In genomic region chr12:32007040-32007439, GRCm38 (mm10) we compare ENCODE assay signal across 22 mouse cellular contexts.
"Had no signal": no experiment of that assay in that cellular context is flagged by ENCODE, and none has a peak within 500 bp of the region (broad histone marks: within the 10 kb centered on the region; RNA-seq: fewer than 3 reads in every experiment).

No protein-coding gene starts in this region.

- H3K9me3 ChIP-seq: intestine, embryonic 15.5 days; limb, embryonic 10.5 days had no signal

- ATAC-seq: hindbrain, embryonic 16.5 days; intestine, embryonic 15.5 days; intestine, postnatal 0 days had no signal

- H3K36me3 ChIP-seq: heart, embryonic 12.5 days; hindbrain, embryonic 12.5 days; intestine, embryonic 15.5 days; limb, embryonic 10.5 days; limb, embryonic 12.5 days had no signal

- H3K9ac ChIP-seq: heart, embryonic 12.5 days; hindbrain, embryonic 12.5 days; hindbrain, embryonic 14.5 days; intestine, embryonic 15.5 days; limb, embryonic 12.5 days had no signal

- H3K27ac ChIP-seq: gastrocnemius, adult 2 months; heart, adult 2 months; hindbrain, embryonic 10.5 days; hindbrain, embryonic 12.5 days; hindbrain, embryonic 14.5 days; intestine, embryonic 15.5 days; layer of hippocampus, adult 2 months; left cerebral cortex, adult 2 months; limb, embryonic 10.5 days; limb, embryonic 12.5 days had no signal

- H3K4me2 ChIP-seq: heart, embryonic 12.5 days; hindbrain, embryonic 12.5 days; hindbrain, embryonic 14.5 days; intestine, embryonic 15.5 days; limb, embryonic 12.5 days had no signal

- H3K4me3 ChIP-seq: gastrocnemius, adult 2 months; heart, adult 2 months; heart, embryonic 12.5 days; hindbrain, embryonic 10.5 days; hindbrain, embryonic 12.5 days; intestine, embryonic 15.5 days; layer of hippocampus, adult 2 months; left cerebral cortex, adult 2 months; limb, embryonic 10.5 days; limb, embryonic 12.5 days had no signal

- DNase-seq: gastrocnemius, adult 2 months; gastrocnemius, postnatal 10 days; gastrocnemius, postnatal 25 days; heart, adult 2 months; heart, postnatal 10 days; heart, postnatal 4 days; kidney, adult 18-20 months; kidney, adult 8-10 months; kidney, postnatal 10 days; kidney, postnatal 25 days; kidney, postnatal 4 days had no signal

- H3K4me1 ChIP-seq: heart, embryonic 12.5 days; hindbrain, embryonic 12.5 days; intestine, embryonic 15.5 days had no signal

- H3K27me3 ChIP-seq: heart, embryonic 12.5 days; hindbrain, embryonic 12.5 days; intestine, embryonic 15.5 days; limb, embryonic 12.5 days had no signal
